Mouse (Mus musculus): Measurements from ENCODE around the gene Uchl3.

Uchl3 gene

DNA sequence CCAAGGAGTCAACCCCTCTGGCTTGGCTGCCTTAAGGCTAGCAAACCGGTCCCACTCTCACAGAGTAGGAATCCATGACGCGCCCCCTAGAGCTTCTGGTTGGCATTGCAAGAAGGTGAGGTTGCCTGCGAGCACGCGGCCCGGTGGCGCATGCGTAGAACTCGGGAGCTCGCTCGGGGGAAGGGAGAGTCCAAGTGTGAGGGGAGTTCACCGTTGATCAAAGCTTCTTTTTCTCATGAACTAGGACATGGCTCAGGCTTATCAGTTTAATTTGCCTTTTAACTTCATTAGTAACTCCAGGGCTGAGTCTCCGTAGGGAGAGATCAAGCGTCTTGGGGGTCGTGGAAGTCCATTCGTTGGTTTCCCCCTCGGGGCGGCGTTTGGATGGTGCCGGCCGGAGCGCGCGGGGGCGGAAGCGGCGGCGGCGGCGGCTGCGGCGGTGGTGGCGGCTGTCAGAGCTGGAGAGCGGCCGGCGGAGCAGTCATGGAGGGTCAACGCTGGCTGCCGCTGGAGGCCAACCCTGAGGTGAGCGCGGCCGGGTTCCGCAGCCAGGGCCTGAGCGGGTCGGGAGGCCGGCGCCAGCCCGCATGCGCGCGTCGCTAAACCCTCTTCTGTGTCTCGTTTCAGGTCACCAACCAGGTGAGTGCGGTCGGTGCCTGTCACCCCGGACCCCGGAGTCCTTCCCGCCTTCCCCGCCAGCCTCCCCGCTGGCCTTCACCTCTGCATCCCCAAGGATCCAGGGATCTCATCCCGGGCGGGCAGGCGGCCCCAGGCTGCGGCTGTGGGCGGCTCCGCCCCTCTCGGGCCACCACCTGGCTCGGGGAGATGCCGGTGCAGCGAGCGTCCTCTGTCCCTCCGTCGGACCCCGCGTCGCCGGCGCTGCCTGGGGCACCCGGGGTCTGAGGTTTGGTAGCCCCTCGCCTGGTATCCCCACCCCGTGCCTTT is at the start of gene Uchl3:
Gene Uchl3, plus strand, starts transcription at position 387 of the 945 bp plus-strand sequence.
- peak; percentile 98 for DNase-seq (ENCODE audit: low read depth, low spot score)

DNA sequence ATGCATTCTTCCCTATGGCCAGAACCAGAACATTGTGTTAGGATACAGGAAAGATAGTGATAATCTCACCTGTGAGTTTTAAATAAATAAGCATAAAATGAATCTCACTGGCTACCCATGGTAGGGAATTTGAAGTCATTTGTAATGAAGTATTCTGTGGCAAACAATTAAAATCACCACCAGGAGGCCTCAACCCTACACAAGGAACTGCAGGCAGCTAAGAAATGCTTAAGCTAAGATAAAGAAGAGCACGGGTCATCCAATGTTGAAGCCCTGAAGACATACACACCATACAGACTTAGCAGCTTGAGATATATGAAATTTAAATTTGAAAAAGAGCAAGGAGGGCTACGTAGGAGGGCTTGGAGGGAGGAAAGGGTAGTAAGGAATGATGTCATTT is 47.9 kb upstream of the Uchl3 start:
- peak; percentile 23 for DNase-seq (ENCODE audit: low read depth, low spot score)

DNA sequence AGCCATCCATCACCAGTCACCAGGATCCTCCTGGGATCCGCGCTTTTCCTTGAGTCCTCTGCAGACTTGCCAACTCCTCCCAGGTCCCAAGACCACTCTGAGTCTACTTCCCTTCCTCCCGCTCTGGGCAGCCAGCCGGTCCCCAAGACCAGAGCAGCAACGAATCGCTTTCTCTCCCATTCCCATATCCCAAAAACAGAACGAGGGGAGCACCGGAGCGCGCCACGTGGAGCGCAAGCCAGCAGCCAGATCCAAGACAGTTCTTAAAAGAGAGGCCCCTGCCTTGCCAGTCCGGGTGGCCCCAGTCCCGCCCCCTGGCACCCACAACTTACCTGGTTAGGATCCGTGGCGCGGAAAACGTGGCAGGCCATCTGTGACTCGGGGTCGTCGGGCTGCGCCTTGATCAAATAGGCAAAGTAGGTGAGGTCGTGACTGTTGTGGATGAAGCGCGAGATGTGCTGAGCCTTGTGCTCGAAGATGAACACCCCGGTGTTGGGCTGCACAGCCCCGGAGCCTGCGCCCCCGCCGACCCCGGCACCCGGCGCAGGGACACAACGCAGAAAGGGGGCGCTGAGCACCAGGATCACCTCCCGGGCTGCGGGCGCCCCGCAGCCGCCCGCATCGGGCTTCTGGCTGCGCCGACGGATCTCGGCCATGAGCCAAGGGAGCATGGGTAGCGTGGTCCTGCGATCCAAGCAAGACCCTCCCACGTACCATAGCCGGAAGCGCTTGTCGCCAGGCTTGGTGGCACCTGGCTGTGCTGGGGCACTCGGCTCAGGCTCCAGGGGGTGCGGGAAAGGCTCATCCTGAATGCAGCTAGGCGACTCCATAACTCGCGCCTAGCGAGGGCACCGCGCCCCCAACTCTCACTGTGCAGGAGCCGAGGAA is 45.9 kb upstream of the Uchl3 start:
- peak; percentile 72 for DNase-seq (ENCODE audit: low read depth, low spot score)

DNA sequence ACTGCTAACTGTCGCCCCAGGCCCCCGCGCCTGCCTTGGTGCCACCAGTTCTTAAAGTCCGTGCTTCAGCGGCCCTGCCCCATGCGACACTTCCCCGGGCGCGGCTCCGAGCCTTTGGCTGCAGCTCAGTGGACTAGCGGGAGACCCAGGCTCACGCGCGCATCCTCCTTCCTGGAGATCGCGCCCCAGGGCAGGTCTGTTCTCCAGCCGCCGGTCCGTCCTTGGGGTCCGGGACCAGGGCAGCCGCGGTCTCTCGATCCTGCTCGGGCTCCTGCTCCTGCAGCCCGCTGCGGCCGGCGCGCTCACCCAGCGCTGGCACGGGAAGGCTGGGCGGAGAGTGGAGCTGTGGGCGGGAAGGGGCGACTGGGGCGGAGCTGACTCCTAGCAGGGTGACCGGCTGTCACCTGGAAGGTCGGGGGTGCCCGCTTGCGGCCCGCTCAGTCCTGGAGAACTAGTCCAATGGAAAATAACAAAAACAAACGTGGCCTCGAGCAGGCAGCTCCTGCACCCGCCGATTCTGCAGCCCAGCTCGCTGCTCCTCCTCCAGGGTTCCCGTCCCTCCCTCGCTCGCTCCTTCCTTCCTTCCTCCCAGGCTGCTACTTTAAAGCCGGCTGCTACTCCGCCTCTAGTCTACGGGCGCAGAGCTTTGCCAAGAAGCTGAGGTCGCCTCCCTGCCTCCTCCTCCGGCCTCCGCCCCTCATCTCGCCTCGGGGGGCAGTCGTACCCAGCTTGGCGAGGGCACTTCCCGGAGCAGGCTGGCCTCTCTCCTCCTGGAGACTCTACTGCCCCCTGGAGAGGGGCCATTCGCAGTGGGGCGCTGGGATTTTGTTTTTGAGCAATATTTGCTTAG is 45.0 kb upstream of the Uchl3 start, which contains the start of gene Tbc1d4:
Gene Tbc1d4, minus strand, starts transcription at position 673 of the 850 bp plus-strand sequence.
- DNase-seq (ENCODE audit: low read depth, low spot score), result peak; percentile 88

DNA sequence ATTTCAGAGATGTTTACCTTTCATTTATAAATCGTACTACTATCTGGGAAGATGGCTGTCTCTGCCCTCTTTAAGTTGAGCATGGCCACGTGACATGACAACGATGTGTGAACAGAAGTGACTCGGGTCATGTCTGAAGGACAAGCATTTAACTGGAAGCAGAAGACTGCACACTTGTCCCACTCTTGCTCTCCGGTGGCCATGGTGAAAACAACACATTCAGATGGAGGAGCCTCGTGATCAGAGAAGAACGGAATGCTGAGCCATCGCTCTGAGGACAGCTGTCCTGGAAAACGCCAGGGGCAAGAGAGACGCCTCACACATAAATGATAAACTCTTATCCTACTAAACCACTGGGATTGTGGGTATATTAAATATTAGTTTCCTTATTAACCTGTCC is 43.1 kb upstream of the Uchl3 start:
- no peak for DNase-seq (ENCODE audit: low read depth, low spot score)

DNA sequence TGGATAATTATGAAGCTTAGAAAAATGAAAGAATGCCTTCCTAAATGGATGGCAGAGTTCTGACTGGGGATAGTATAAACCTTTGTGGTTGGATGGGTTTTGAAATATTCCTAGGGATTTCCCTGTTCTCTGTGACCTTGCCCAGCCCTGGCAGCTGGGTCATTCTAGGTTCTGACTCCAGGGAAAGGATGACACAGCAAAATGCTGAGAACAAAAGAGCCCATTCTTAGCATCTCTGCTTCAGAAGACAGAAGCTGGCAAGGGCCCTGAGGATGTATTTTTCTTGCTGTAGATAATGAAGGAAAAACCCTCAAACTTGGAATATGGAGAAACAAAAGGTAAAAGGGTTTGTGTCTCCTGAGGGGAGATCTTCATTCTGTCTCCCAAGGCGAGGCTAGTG is 40.6 kb upstream of the Uchl3 start:
- DNase-seq (ENCODE audit: low read depth, low spot score), result peak; percentile 50

DNA sequence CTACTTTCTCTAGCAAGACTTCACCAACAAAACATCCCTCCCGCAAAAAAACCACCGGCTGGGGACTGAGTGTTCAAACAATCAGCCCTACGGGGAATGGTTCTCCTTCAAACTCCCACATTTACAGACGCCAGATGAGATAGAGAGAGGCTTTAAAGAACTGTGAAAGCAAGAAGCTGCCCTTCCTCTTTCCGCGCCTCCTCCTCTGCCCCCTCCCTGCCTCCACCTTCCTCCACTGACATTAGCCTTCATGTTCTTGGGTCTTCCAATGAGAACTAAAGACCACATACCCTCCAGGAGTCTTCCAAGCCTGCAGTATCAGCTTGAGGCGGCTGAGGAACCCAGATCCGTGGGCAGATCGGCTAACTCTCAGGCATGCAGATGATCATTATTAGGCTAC is 37.6 kb upstream of the Uchl3 start:
- no peak for DNase-seq (ENCODE audit: low read depth, low spot score)

DNA sequence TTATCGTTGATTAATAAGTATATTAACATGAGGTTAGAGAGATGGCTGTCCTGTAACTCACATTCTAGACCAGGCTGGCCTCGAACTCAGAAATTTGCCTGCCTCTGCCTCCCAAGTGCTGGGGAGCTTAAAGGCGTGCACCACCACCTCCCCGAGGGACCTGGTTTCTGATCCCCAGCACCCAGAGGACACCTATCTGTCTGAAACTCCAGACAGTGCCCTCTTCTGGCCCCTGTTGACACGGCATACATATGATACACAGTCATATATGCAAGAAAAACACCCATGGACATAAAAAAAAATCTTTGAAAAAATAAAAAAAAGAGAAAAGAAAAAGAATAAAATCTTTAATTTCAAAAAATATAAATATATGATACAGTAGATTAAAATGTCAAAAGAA is 36.1 kb upstream of the Uchl3 start:
- DNase-seq (ENCODE audit: low read depth, low spot score), result peak; percentile 28

DNA sequence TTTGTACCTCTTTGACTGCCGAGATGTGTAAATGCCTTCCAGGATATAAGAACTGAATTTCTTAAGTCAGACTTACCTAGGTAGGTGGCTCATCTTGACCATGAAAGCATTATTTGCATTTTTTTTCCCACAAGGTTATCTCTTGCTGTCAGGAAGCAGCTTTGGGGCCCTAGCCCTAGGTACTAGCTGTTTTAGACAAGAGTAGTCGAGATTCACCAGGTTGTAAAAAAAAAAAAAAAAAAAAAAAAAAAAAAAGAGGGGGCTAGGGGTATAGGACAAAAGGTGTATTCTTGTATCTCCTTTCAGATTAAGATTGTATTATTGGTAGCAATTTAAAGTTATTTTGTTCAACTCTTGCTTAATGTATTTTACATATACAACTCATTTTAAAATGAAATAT is 23.2 kb upstream of the Uchl3 start:
- DNase-seq (ENCODE audit: low read depth, low spot score), result no peak

DNA sequence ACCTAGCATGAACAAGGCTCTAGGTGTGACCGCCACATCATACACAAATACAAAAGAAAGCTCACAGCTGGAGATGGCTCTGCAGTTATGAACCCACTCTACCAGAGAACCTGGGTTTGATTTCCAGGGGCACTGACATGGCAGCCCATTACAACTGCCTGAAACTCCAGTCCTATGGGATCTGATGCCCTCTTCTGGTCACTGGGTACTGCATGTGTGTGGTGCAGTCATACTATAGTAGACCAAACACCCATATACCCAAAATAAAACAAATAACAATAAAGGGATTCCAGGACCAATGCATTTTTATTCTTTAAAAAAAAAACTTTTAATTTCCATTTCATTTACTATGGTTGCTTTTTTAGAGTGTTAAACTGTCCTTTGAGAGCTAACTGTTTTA is 18.0 kb upstream of the Uchl3 start:
- no peak for DNase-seq (ENCODE audit: low read depth, low spot score)

DNA sequence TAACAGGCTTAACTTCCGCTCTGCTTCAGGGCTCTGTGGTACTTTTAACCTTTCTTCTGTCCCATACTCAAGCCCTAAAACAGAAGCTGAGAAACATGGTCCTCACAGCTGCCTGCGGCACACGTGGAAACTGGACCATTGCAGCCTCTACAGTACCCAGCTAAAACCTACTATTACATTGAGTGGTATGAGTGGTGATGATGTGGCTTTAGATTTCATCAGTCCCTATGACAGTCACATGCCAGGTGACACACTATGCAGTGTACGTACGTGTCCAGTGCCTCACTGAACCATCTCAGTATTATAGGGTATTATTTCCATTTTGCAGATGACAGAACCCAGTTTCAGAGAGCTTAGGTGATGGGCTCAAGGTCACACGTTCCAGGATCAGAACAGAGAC is 16.4 kb upstream of the Uchl3 start:
- no peak for DNase-seq (ENCODE audit: low read depth, low spot score)

DNA sequence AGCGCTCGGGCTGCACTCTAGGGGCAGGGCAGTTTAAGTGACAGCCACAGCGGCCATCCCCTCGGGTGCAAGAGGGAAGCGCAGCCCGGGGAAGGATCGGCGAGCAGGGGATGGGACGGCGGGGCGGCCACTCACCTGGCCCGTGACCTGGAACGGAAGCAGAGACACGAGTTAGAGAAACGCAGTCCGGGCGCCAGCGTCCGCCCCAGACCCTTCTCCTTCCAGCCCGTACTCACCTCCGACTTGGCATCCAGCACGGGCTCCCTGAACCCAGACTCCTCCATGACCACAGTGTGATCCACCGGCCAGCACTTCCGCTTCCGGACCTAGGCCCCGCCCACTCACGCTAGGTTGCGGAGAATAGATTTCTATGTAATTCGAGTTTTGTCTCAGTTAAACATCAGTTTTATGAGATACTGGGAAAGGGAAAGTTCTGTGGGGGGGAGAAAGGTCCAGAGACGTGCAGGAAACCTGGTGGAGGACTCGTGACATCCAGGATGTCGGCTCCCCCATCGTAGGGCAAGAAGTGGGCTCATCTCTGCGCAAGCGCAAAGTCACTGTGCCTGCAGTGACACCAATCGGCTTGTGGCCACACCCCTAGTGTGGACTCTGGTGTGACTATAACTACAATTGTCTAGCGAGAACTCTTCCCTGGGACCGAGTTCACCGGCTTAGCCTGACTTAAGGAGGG is 13.5 kb upstream of the Uchl3 start, which contains the start of gene Commd6:
Gene Commd6, minus strand, starts transcription at position 534 of the 691 bp plus-strand sequence.
- peak; percentile 98 for DNase-seq (ENCODE audit: low read depth, low spot score)

DNA sequence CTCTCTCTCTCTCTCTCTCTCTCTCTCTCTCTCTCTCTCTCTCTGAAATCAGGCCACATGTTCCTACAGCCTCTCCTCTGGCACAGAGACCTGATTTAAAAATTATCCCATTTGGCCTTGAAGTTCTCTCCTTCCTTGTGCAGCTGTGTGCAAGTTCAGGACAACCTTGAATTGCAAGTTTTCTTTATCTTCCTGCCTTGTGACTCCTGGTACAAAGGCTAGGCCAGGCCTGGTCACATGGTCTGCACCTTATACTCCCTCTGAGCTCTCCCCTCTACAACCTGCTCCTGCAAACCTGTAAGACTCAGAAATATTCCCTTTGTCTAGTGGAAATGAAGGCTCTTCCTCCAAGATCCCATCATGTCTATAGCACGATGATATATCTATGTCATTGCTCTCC is 8.8 kb upstream of the Uchl3 start:
- no peak for DNase-seq (ENCODE audit: low read depth, low spot score)

DNA sequence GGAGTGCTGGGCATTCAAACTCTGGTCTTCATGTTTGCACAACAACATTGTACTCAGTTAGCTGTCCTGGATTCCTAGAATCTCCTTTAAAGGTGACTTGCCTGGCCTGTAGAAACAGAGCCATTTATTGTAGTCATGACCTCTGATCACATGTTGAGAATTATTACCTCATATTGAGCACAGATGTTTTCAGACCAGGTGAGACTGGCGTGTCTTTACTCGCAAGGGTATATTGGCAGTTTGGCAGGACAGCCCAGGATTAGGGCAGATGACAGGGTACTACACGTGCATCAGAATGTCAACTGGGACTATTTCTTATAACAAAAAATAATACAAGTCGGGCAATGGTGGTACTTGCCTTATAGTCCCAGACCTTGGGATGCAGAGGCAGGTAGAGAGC is 3.2 kb upstream of the Uchl3 start:
- no peak for DNase-seq (ENCODE audit: low read depth, low spot score)

DNA sequence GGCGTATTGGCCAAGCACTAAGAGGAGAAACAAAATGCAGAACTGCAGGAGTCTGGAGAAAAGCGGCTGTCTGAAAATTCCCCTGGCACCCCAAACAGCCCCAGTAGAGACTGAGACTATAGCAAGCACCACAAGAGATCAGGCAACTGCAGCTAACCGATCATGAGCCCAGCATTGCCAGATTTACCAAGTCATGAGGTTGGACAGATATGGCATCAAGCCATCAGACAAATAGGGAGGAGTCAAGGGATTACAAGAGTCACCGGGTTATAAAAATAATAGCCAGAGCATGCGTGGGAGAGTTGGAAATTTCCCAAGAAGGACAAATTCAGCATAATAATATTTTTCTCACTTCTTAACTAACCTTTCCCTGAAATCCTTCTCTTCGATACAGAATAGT is 1.2 kb upstream of the Uchl3 start:
- DNase-seq (ENCODE audit: low read depth, low spot score), result no peak

DNA sequence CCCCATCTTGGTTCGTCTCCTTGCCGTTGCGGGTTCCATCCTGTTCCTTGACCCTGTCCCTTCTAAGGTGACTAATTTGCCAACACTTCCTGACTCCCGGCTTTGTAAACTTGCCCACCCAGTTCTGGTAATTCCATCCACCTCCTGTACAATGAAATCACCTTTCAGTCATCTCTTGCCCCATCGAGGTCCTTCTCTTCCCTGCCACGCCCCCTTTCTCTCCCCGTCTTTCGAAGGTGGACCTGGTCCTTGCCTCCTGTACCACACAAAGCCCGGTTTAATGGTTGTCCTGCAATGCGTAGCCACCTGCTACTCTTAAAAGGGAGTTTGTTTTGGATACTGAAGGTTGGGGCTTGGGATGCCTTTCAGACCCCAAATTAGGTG is 751 bp downstream of the Uchl3 start:
- peak; percentile 42 for DNase-seq (ENCODE audit: low read depth, low spot score)

DNA sequence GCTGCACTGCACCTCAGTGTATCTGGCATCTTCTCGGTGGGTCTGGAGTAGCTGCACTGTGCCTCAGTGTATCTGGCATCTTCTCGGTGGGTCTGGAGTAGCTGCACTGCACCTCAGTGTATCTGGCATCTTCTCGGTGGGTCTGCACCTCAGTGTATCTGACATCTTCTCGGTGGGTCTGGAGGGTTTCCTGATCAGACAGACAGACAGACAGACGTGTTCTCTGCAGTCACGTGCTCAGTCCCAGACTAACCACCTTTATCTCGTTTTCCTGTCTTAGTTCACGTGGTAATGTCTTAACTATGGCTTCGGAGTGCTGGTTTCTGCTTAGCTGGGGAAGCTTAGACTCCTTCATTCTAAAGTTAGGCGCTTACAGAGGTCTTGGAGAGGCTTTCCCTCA is 2.5 kb downstream of the Uchl3 start:
- peak; percentile 89 for DNase-seq (ENCODE audit: low read depth, low spot score)

DNA sequence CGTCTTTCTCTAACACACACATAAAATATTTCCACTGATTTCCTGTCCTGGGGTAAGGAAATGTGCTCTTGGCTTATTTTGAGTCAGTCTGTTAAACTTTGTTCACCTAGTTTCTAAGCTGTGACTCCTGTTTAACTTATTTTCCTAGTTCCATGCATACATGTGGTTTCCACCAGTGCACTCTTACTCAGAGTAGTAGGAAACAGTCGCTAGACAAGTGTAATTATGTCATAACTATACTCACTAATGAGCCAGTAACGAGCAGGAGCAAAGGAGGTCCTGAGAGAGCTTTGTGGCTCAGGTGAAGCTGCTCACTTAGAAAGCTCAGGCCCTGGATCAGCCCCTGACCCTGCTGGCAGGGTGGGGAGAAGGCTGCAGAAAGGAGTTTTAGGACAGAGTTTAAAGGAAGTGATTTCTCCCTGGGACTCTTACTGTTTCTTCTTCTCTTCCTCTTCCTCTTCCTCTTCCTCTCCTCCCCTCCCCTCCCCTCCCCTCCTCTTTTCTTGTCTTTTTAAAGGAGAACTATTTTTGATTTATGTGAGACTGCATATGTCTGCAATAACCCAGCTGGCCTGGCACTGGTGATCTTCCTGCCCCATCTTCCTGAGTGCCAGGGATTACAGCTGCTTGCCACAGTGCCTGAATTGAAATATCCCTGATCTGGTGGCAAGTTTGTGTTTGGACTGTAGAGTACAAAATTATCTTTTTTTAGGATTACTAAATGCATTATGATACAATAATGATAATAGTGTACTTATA is 8.1 kb downstream of the Uchl3 start:
- DNase-seq (ENCODE audit: low read depth, low spot score), result no peak

DNA sequence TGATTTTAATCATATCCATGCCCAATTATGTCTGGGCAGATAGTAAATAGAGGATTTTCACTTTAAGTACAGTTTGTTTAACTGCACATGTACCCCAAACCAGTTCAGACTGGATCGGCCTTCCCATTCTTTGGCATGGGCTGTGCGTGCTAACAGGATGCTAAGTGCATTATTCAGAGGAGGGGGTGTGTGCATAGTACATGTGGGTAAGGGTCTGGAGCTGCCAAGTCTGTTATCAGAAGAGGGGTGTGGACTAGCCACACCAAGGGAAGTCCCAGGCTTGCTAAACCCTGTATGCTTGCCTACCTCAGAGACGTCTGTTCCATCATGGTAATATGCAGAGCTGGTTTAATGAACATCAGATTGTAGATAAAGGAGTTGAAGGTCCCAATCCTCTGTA is 10.5 kb downstream of the Uchl3 start:
- DNase-seq (ENCODE audit: low read depth, low spot score), result no peak

DNA sequence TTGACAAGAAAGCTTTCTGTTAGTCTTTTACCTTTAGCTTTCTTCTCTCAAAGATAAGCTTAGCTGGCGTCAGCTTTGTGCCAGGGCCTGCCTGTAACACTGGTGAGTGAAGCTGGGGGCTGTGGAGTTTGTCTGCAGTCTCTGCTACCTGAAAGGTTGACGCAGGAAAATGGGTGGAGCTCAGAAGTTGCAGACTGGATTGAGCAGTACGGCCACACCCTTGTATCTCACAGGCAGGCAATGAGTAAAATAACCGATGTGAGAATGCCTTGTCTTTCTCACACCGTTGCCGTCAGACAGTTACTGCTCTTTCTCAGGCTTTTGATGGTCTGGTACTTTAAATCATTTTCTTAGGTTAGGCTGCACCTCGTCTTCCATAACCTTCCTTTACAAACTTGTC is 12.3 kb downstream of the Uchl3 start:
- peak; percentile 53 for DNase-seq (ENCODE audit: low read depth, low spot score)

Data from ZHBTc4 (cell line).